Mouse (Mus musculus) gastrocnemius, postnatal 4 days (tissue): ENCODE data around the gene Olfr1404. TPM values are rescaled to one million over a fixed set of nuclear protein-coding genes. Genes with fewer than 3 reads are reported as not detected.
"Not testable (repeated sequence)": the region's sequence is repeated elsewhere in the genome, so short reads cannot be mapped to it uniquely, and the experiment has no call there.

ENCODE experiments used
- DNase-seq, 2 experiments: peaks; one replicate each; pipeline ENCODE4 v3.0.0; 2021 to 2022; ENCODE audit warnings: low spot score in 2 of 2, mixed read lengths in 2 of 2
- long read RNA-seq, 2 experiments: library from polyadenylated mRNA; stranded (forward); transcript quantifications; one replicate each; pipeline ENCODE4 v2.0.0; 2021
- total RNA-seq, 2 experiments: library from RNA; stranded (reverse); gene quantifications; 2 replicates each; pipeline ENCODE4 v1.2.3; 2021

Olfr1404 gene
- not detected for total RNA-seq
- long read RNA-seq, experiment 1: 0 reads
- long read RNA-seq, experiment 2: 0 reads

DNA sequence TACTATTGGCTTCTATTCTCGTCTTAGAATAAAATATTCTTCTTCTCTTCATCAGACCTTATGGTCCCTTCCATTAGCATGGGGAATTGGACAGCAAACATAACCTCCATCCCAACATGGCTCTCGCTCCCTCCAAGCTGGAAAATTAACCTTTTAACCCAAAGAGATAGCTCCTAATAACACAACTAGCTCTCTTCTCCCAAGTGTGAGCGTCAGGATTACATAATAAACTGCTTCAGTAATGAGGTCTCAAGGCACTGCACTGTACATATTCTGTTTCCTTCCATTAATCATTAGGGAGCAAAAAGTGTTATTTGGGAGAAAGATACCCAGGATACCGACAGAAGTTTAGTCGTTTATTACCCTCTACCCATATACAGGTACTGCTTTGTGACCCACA, at the start of gene Olfr1404:
Olfr1404 (plus strand) TSS at position 301 of the 400 bp plus-strand sequence.
- DNase-seq: no peak

- no peak for DNase-seq
These were observed 37.9 kb upstream of the Olfr1404 start for GRCm38 (mm10) chr1:173174154-173174842.

DNA sequence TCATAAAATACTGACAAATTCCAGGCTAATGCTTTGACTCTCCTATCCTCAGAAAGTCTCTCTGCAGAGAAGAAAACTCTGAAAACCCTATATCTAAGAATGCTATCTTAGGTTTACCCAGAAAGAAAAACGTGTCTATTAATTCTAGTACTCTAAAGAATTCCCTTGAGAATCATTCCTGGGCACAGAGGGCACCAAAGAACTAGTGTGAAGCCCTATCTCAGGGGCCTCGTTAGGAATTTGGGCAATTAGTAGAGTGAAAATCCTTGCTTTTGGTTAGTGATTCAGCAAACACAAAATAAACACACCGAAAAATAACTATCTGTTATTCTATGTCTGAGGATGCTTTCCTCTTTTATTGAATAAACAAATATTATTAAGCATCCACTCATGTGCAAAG, 21.7 kb upstream of the Olfr1404 start, which contains the start of gene Olfr1406:
Olfr1406 (minus strand) TSS at position 101 of the 400 bp plus-strand sequence.
- DNase-seq: no peak

GRCm38 (mm10) chr1:173192059-173192458, 20.1 kb upstream of the Olfr1404 start:
- no peak for DNase-seq

DNA sequence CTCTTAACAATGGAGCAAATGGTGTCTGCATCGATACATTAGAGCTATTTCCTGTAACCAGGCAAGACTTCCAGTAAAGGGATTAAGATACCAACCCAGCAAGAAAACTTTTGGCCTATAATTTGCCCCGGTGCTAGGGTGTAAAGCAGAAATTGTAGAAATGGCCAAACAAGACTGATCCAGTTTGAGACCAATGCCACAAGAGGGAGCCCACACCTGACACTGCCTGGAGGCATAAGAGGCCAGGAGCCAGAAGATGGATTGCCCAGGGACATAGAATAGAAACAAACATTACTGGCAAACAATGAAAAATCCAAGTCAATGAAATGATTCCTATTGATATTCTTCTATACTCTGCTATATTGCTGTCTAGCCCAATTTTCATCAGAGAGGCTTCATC, 15.8 kb upstream of the Olfr1404 start:
- DNase-seq: no peak

GRCm38 (mm10) chr1:173197508-173197907, 14.7 kb upstream of the Olfr1404 start, which contains the start of gene Olfr218:
TSS of gene Olfr218 (plus strand) at chr1:173197808.
- DNase-seq: no peak

DNA sequence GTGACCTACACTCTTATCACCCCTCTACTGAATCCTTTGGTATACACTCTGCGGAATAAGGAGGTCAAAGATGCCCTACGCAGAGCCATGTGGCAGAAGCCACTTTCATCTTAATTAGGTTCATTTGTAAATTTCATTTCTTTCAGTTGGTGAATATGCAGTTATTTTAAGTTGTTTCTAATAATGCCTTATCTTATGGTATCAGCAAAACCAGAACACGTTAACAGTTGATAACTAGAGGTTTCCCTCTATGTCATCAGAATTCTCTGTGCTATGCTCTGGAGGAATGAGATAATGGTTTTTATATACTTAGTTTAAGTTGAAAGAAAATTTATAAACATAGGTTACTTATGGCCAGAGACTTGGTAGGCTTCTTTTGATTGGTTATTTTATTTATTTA, 4.3 kb downstream of the Olfr1404 start:
- no peak for DNase-seq

- no peak for DNase-seq
These were observed 14.9 kb downstream of the Olfr1404 start, which contains the start of gene Fcer1a for GRCm38 (mm10) chr1:173227081-173227480. TSS of gene Fcer1a (minus strand) at chr1:173227214.

DNA sequence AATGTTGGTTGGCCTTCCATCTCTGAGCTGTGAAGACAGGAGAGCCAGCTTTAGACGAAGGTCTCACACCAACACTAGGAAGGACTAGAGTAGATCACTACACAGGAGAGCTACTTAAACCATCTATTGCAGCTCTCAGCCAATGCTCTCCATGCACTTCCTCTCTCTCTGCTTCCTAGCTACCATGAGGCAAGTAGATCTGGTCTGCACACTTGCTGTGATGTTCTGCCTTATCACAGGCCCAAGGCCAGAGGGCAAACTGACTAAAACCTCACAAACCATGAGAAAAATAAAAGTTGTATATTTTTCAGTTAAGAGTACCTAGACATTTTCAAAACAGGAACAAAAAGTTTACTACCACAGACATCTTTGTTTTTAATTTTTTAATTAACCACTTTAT, 24.8 kb downstream of the Olfr1404 start:
- DNase-seq: not testable (repeated sequence)

- no peak for DNase-seq
These were observed 37.7 kb downstream of the Olfr1404 start for GRCm38 (mm10) chr1:173249888-173250287.

GRCm38 (mm10) chr1:173265701-173266100, 53.5 kb downstream of the Olfr1404 start, which contains the start of gene Olfr418:
TSS of gene Olfr418 (plus strand) at chr1:173266001.
- DNase-seq: no peak

Other genes starting within 250 kb of the Olfr1404 start
- not detected for gene Olfr1408, start 75.0 kb upstream of the Olfr1404 start, total RNA-seq
- gene Olfr1406, start 21.8 kb upstream of the Olfr1404 start, total RNA-seq: not detected
- not detected for gene Olfr218, start 14.6 kb upstream of the Olfr1404 start, total RNA-seq
- under 1 TPM in 1 of 2 experiments, not detected in 1; 0.54 TPM for gene Fcer1a, start 14.8 kb downstream of the Olfr1404 start, total RNA-seq
- not detected for gene Olfr418, start 53.6 kb downstream of the Olfr1404 start, total RNA-seq
- gene Mptx2, start 65.4 kb downstream of the Olfr1404 start, total RNA-seq: not detected
- 10 to 100 TPM; 10.8 to 15.1 TPM for gene Ackr1, start 121.4 kb downstream of the Olfr1404 start, total RNA-seq
- 1 to 10 TPM in 1 of 2 experiments, under 1 TPM in 1; 0.71 to 2.9 TPM for gene Aim2, start 138.5 kb downstream of the Olfr1404 start, total RNA-seq
- gene Cadm3, start 155.3 kb downstream of the Olfr1404 start, total RNA-seq: 10 to 100 TPM; 28.7 to 33.7 TPM